Mouse (Mus musculus) embryonic stem cell, embryonic (primary cell): ENCODE results near the gene Abcb9.

Experiments used
- CTCF ChIA-PET, 4 experiments: fragments of 300-600 bp in 2 of 4; fragments of 350-600 bp in 2 of 4; sonication (Branson Sonifier 250); formaldehyde crosslinking; loops; one replicate each; lab custom pipeline; 2022; ENCODE audit warnings: inconsistent platforms in 2 of 4; lab: Charles Lee
- POLR2A ChIA-PET, 4 experiments: fragments of 300-600 bp in 2 of 4; fragments of 350-600 bp in 2 of 4; sonication (Branson Sonifier 250); formaldehyde crosslinking; loops; one replicate each; lab custom pipeline; 2022; ENCODE audit warnings: antibody characterized with exemption in 4 of 4, inconsistent platforms in 1 of 4; lab: Charles Lee

Gene Abcb9

DNA sequence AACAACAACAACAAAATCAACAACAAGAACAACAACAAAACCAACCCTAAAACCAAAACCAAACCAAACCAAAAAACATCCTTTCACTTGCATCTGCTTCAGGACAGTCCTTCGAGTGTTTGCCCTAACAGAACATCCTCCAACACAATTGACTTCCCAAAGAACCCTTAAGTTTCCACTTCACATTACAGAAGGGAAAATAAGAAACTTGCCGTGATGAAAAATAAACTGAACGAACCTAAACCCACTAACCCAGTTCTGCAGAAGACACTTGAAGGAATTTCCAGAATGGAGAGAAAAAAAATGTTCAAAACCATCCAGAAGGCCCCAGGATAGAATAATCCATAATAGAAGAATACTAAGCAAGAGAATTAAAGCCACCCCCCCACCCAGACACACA, 7.4 kb upstream of the Abcb9 start:
- ChIA-PET POLR2A (interaction anchor here in 3 of 4 experiments (0.5 to 2.4 kb wide), 4 partner anchors 8 to 72 kb away, joined by 3 to 9 read pairs (median 6); no protein-coding TSS in a partner anchor), CTCF (no interaction called here)

DNA sequence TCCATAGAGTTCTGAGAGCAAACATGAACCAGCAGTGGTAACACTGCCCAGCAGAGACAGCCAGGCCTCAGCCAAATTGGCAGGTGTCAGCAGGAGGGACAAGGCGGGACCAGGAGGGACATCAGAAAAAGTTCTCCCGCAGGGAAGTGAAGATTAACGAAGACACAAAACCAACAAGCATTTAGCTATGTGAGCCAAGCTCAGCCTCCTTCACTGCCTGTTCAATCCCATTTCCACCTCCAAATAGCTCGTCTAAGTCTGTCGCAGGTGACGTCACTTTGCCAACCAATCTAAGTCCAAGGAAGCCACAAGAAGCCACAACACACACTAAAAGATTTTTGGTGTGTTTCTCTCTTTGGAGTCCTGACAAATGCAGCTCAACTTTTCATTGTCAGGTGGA, 6.7 kb upstream of the Abcb9 start:
- ChIA-PET CTCF (interaction anchor here in 2 of 4 experiments (0.9 to 1.5 kb wide), 3 partner anchors 9 to 11 kb away, joined by 3 to 6 read pairs (median 4); no protein-coding TSS in a partner anchor), POLR2A (interaction anchor here in 2 of 4 experiments (0.8 to 2.4 kb wide), 3 partner anchors 9 to 10 kb away, joined by 4 to 9 read pairs (median 7); partner anchors contain the start of gene Ogfod2 (in 1 of the 2))

DNA sequence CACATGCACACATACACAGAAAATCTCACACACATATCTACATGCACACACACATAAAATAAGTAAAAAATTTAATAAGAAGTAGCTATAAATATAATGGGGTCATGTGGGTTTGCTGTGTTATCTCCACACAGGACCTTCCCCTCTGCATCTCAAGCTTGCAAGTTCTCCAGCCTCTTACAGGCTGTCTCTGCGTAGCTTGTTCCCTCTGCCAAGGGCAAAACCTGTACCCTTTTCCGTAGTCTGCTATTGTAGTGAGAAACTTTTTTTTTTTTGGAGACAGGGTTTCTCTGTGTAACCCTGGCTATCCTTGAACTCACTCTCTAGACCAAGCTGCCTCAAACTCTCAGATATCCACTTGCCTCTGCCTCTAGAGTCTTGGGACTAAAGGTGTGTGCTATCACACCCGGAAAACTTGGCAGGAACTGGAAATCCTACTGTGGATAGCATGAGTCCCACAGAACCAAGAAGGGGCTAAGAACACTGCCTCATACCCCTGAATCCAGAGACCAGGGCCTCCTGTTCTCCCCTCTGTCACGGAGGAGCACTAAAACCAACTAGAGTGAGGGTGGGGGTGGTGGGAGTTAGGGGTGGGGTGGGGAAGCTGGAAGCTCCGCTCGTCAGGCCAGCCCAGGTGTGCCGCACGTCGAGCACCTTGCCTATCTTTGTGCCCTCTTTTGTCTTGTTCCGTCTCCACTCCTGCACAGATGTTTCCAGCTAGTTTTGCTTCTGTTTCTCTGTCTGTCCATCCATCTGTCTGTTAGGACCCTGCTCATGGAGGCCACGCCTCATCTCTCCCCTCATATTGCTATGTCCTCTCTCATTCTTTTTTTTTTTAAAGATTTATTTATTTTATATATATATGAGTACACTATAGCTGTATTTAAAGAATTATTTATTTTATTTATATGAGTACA, 4.8 kb upstream of the Abcb9 start:
- ChIA-PET POLR2A (interaction anchor here in 2 of 4 experiments (1.0 to 3.7 kb wide), 4 partner anchors 11 to 21 kb away, joined by 3 to 14 read pairs (median 4); partner anchors contain the start of genes Arl6ip4 (in 1 of the 2) and Ogfod2 (in 1 of the 2)), CTCF (interaction anchor here (0.6 to 3.5 kb wide), 4 partner anchors 11 to 184 kb away, joined by 3 to 11 read pairs (median 4); no protein-coding TSS in a partner anchor)

GRCm38 (mm10) chr5:124098923-124099322, 3.3 kb upstream of the Abcb9 start:
- ChIA-PET POLR2A (interaction anchor here in 2 of 4 experiments (1.4 to 3.7 kb wide), 2 partner anchors 13 kb away, joined by 4 to 14 read pairs; partner anchors contain the start of gene Ogfod2 (in 2 of the 2)), CTCF (interaction anchor here in 2 of 4 experiments (1.0 to 3.5 kb wide), 2 partner anchors 12 to 14 kb away, joined by 3 to 11 read pairs; no protein-coding TSS in a partner anchor)

GRCm38 (mm10) chr5:124095077-124095581, 469 bp downstream of the Abcb9 start:
- ChIA-PET CTCF (interaction anchor here (0.6 to 3.6 kb wide), 17 partner anchors 10 to 682 kb away, joined by 3 to 15 read pairs (median 4); partner anchors contain the start of genes Ogfod2 (in 2 of the 4), Ccdc62 (in 1 of the 4) and Kmt5a (in 1 of the 4)), POLR2A (interaction anchor here in 3 of 4 experiments (0.5 to 2.4 kb wide), 39 partner anchors 8 to 1691 kb away, joined by 3 to 20 read pairs (median 3); partner anchors contain the start of genes Ogfod2 (in 3 of the 3), 2810006K23Rik (in 2 of the 3), Arl6ip4 (in 2 of the 3) and Mphosph9 (in 2 of the 3))

DNA sequence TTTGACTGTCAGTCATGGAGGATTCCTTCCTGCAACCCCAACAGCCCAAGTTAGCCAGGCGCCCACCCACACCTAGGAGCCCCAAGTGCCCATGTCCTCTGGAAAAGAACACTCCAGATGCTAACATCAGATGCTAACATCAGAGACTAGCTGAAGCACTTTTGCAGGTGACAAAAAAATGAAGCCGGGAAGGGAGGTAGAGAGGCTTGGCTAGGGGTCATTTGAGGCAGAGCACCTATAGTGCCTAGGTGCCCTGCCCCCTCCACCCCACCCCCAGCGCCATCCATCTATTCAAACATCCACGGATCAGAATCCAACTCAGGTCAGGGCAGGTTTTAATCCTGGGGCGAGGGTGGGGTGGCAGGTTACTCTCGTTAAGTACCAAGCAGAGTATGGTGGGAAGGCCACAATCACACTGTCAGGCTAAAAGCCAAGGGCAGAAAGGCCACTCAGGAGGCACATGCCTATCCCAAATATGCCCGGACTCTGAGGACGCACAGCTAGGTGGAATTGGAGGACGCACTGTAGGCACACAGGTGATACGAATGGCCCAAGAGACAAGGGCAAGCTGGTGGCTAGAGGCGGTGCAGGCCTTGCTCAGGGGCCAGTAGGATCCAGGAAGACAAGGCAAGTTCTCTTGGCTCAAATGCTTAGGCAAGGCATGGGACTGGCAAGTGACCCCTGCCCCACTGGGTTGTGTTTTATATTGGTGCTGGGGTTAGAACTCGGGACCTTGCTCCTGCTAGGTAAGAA, 1.6 kb downstream of the Abcb9 start:
- ChIA-PET POLR2A (interaction anchor here in 2 of 4 experiments (0.6 to 2.2 kb wide), 4 partner anchors 18 to 1690 kb away, joined by 3 to 20 read pairs (median 3); partner anchors contain the start of gene Ogfod2 (in 1 of the 2)), CTCF (interaction anchor here in 3 of 4 experiments (0.6 to 3.6 kb wide), 6 partner anchors 8 to 205 kb away, joined by 3 to 15 read pairs (median 5); partner anchors contain the start of gene Ogfod2 (in 1 of the 3))

DNA sequence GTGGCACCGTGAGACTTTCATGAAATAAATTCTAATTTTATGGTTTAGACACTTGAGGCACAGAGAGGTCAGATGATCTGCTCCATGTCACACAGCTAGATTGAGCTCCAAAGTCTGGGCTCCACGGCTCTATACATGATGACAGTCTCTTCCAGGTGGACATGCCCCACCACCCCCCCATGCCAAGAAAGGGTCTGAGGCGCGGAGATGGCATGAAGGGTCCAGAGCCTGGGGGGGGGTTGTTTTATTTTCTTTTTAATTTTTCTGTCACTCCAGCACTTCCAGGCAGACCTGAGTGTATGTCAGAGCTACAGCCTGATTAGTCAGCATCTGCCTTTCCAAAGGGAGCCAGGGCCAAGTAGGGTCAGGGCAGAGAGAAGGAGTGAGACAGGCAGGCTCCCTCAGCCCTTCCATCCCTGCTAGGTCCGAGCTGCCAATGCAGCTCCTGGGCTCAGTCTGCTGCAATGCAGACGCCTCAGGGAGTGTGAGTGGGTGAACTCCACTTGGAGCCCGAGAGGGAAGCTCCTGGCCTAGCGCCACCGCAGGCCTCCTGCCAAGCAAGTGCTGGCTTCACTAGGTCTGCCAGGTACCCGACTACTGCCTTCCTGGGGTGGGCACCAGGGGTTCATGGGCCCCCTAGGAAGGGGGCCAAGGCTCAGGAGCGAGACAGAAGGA, 2.3 kb downstream of the Abcb9 start:
- POLR2A ChIA-PET, result interaction anchor here in 1 of 4 experiments (1.5 kb wide), 1 partner anchor 17 kb away, joined by 3 read pairs; no protein-coding TSS in a partner anchor

GRCm38 (mm10) chr5:124091951-124092406, 3.6 kb downstream of the Abcb9 start:
- CTCF ChIA-PET, result interaction anchor here in 1 of 4 experiments (0.6 to 1.9 kb wide), 4 partner anchors 9 to 858 kb away, joined by 3 to 5 read pairs (median 3); partner anchors contain the start of gene Ccdc62
- POLR2A ChIA-PET, result interaction anchor here in 3 of 4 experiments (0.5 to 1.1 kb wide), 10 partner anchors 13 to 196 kb away, joined by 3 to 4 read pairs (median 3); partner anchors contain the start of gene Ccdc62 (in 1 of the 3)

More for the DNA sequence above, 2.3 kb downstream of the Abcb9 start:
- CTCF ChIA-PET, result interaction anchor here in 3 of 4 experiments (0.6 to 3.6 kb wide), 4 partner anchors 8 to 406 kb away, joined by 3 to 14 read pairs (median 6); partner anchors contain the start of gene Ccdc62 (in 1 of the 3)

- CTCF ChIA-PET, result no interaction called here
These were observed 5.7 kb downstream of the Abcb9 start for GRCm38 (mm10) chr5:124089868-124090267.

GRCm38 (mm10) chr5:124086876-124087275, 8.7 kb downstream of the Abcb9 start:
- POLR2A ChIA-PET, result interaction anchor here in 2 of 4 experiments (0.6 to 2.1 kb wide), 5 partner anchors 9 to 153 kb away, joined by 3 to 5 read pairs (median 4); partner anchors contain the start of genes Abcb9 (in 2 of the 2) and Vps37b (in 1 of the 2)
- CTCF ChIA-PET, result interaction anchor here in 3 of 4 experiments (0.6 to 2.0 kb wide), 5 partner anchors 15 to 1023 kb away, joined by 3 to 5 read pairs (median 3); no protein-coding TSS in a partner anchor

More at GRCm38 (mm10) chr5:124089868-124090267, 5.7 kb downstream of the Abcb9 start:
- POLR2A ChIA-PET, result no interaction called here

GRCm38 (mm10) chr5:124085513-124085912, 10.1 kb downstream of the Abcb9 start:
- CTCF ChIA-PET, result interaction anchor here (0.5 to 3.0 kb wide), 60 partner anchors 8 to 1640 kb away, joined by 3 to 69 read pairs (median 5); partner anchors contain the start of genes Abcb9 (in 3 of the 4), Vps37b (in 2 of the 4), 2810006K23Rik (in 1 of the 4) and Hip1r (in 1 of the 4)
- POLR2A ChIA-PET, result interaction anchor here in 3 of 4 experiments (0.5 to 1.5 kb wide), 12 partner anchors 9 to 321 kb away, joined by 3 to 12 read pairs (median 4); partner anchors contain the start of gene Abcb9 (in 2 of the 3)

GRCm38 (mm10) chr5:124084588-124085173, 10.9 kb downstream of the Abcb9 start:
- ChIA-PET POLR2A (interaction anchor here in 3 of 4 experiments (0.5 to 1.5 kb wide), 10 partner anchors 8 to 102 kb away, joined by 3 to 12 read pairs (median 4); partner anchors contain the start of gene Abcb9 (in 1 of the 3)), CTCF (interaction anchor here (0.5 to 3.0 kb wide), 71 partner anchors 8 to 780 kb away, joined by 3 to 69 read pairs (median 4); partner anchors contain the start of genes Abcb9 (in 3 of the 4), Vps37b (in 2 of the 4), 2810006K23Rik (in 1 of the 4) and Hip1r (in 1 of the 4))

- POLR2A ChIA-PET, result interaction anchor here in 2 of 4 experiments (0.8 to 1.5 kb wide), 6 partner anchors 7 to 102 kb away, joined by 3 to 12 read pairs (median 6); partner anchors contain the start of gene Abcb9 (in 1 of the 2)
- CTCF ChIA-PET, result interaction anchor here (0.7 to 3.0 kb wide), 60 partner anchors 8 to 277 kb away, joined by 3 to 69 read pairs (median 5); partner anchors contain the start of genes Abcb9 (in 3 of the 4), Vps37b (in 2 of the 4), 2810006K23Rik (in 1 of the 4) and Mphosph9 (in 1 of the 4)
These were observed 11.6 kb downstream of the Abcb9 start for GRCm38 (mm10) chr5:124083850-124084587.
